Mouse (Mus musculus) neural tube, embryonic 12.5 days (tissue): ENCODE results near the gene Slc41a3. TPM values are rescaled to one million over a fixed set of nuclear protein-coding genes. Genes with fewer than 3 reads are reported as not detected.
A peak's percentile ranks its signal among the peaks of the same experiment; 100 is the strongest.

Experiments used
- ATAC-seq: fragments of 200-750 bp; cut with Nextera tagmentation; 2 replicates; pipeline ENCODE4 v1.8.0; 2017; ENCODE audit warnings: low read depth, mild to moderate bottlenecking, moderate TSS enrichment, moderate library complexity; ENCODE audit not compliant: low FRiP score
- H3K27ac ChIP-seq: fragments of 300-500 bp; sonication (generic); 2 replicates; pipeline ENCODE4 v1.5.1; 2016
- H3K27me3 ChIP-seq: fragments of 300-500 bp; sonication (generic); replicated peaks from 2 replicates; pipeline ENCODE4 v1.6.1; 2016; ENCODE audit warnings: mild to moderate bottlenecking
- H3K36me3 ChIP-seq: fragments of 300-500 bp; sonication (generic); 2 replicates; pipeline ENCODE4 v1.6.1; 2016; ENCODE audit warnings: mild to moderate bottlenecking
- H3K4me1 ChIP-seq: fragments of 300-500 bp; sonication (generic); 2 replicates; pipeline ENCODE4 v1.6.1; 2016
- H3K4me2 ChIP-seq: fragments of 300-500 bp; sonication (generic); replicated peaks from 2 replicates; pipeline ENCODE4 v1.6.1; 2016; ENCODE audit warnings: mild to moderate bottlenecking
- H3K4me3 ChIP-seq: fragments of 300-500 bp; sonication (generic); 2 replicates; pipeline ENCODE4 v1.5.1; 2016
- H3K9ac ChIP-seq: fragments of 300-500 bp; sonication (generic); 2 replicates; pipeline ENCODE4 v1.6.1; 2016; ENCODE audit warnings: mild to moderate bottlenecking
- H3K9me3 ChIP-seq: fragments of 300-500 bp; sonication (generic); 2 replicates; pipeline ENCODE4 v1.6.1; 2016; ENCODE audit warnings: mild to moderate bottlenecking
- WGBS: fragments of 180-500 bp; shearing (Covaris S2); methylation state at CpG from one replicate; pipeline ENCODE4 v1.1.7; 2016; 5-methylcytosine and 5-hydroxymethylcytosine counted together
- polyA plus RNA-seq: library from polyadenylated mRNA; unstranded; fragments of >200 nt; fragmentation: Nextera tagmentation; extraction: Ambion mirVana; gene quantifications from 2 replicates; pipeline ENCODE4 v1.2.1, GENCODE M21; 2016

The Slc41a3 gene
- polyA plus RNA-seq, 1 experiment from 2014 or later = 4.1 TPM

DNA sequence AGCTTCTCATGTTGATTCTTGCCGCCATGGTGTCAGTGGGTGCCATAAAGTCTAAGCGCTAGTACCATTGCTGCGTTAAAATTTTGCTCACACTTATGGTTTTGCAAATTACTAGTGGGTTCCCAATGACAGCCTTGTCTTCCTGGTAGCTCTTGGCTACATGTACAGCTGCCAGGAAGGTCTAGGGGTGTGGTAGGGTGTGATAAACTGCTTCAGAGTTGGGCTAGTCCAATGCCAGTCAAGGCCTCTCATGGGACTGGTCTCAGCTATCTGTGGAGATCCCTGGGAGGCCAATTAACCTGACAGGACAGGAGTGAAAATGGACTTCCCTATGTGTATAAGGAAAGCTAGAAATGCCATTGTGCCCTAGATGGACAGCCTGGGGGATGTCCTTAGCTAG lies 2.2 kb upstream of the Slc41a3 start:
- WGBS = 92% methylated on average over 3 of the region's 3 CpGs
- Histone ChIP-seq H3K4me1 (0 out of 2 replicates have a peak, but pooled peaks cover 2% of the 10 kb centered on the region), H3K4me3 (no peak overlapping the region)

DNA sequence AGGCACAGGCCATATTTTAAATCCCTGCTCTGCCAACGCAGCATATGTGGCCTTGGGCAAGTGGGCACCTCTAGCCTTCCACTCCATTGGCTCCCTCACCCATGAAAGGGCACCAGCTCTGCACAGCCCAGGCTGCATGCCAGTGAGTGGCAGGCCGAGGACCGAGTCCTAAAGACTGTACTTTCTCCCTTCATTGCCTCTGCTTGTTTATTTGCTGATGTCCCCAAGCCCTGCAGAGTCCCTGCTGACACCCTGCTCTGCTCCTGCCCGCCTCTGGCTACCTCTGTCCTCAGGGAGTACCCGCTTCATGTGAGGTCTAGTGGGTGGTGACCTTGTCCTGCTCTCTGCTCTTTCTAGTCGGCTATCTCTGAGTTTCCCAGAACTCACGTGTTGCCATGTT lies 1.4 kb upstream of the Slc41a3 start:
- no peaks in the 10 kb centered on the region for H3K36me3 ChIP-seq
- no peak for ATAC-seq
- WGBS = 70% methylated on average over 7 of the region's 7 CpGs

More for the DNA sequence above, 2.2 kb upstream of the Slc41a3 start:
- H3K4me2 ChIP-seq = no peak overlapping the region
- no peak for ATAC-seq
- no peaks in the 10 kb centered on the region for H3K27me3 ChIP-seq
- H3K9me3 ChIP-seq = no peaks in the 10 kb centered on the region
- no peak overlapping the region for H3K27ac ChIP-seq
- no peaks in the 10 kb centered on the region for H3K36me3 ChIP-seq
- H3K9ac ChIP-seq = no peak overlapping the region

DNA sequence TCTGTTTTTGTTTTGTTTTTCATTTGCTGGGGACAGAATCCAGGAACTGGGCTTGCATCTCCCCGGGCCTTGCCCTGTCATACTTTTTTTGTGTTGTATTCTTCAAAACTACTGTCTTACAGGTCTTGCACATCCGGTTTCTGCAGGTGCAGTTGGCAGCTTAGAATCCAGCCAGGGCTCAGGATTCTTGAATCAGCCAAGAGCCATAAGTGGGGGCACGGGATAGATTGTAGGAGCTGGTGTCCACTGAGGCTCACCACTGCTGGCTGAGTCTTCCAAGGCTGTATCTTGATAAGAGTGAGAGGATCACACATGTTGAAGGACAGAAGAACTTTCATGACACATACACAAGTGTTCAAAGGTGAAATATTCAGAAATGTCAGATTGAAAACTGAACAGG lies 395 bp upstream of the Slc41a3 start:
- peak overlapping the region; percentile 88 for H3K4me2 ChIP-seq
- no peaks in the 10 kb centered on the region for H3K27me3 ChIP-seq
- H3K4me3 ChIP-seq = peak overlapping the region; percentile 57; the same call in 1 of the 2 replicates
- no peaks in the 10 kb centered on the region for H3K36me3 ChIP-seq
- ATAC-seq = peak; percentile 43
- H3K4me1 ChIP-seq = 0 out of 2 replicates have a peak, but pooled peaks cover 2% of the 10 kb centered on the region
- H3K27ac ChIP-seq = no peak overlapping the region
- H3K9me3 ChIP-seq = no peaks in the 10 kb centered on the region
- 64% methylated on average over 3 of the region's 3 CpGs for WGBS
- no peak overlapping the region; the same call in 1 of the 2 replicates for H3K9ac ChIP-seq

More for the DNA sequence above, 1.4 kb upstream of the Slc41a3 start:
- H3K4me1 ChIP-seq = 0 out of 2 replicates have a peak, but pooled peaks cover 2% of the 10 kb centered on the region
- no peaks in the 10 kb centered on the region for H3K27me3 ChIP-seq
- H3K27ac ChIP-seq = no peak overlapping the region
- no peak overlapping the region for H3K9ac ChIP-seq
- H3K4me3 ChIP-seq = no peak overlapping the region
- H3K9me3 ChIP-seq = no peaks in the 10 kb centered on the region
- no peak overlapping the region for H3K4me2 ChIP-seq

DNA sequence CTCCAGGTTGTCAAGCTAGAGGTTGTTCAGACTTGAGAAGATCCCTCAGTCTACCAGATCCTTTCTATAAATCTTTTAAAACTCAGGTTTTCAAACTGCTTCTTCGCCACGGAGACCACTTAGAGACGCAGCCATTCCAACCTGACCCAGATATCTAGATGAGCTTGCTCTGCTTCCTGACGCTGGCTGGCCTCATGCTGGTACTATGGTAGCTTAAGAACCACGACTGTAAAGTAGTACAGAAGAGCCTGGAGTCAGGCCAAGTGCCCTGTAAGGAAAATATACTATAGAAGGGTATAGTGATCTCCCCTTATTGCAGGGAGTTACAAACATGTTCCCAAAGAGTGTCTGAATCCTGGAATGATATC lies 757 bp downstream of the Slc41a3 start:
- no peak for ATAC-seq
- Histone ChIP-seq H3K27me3 (no peaks in the 10 kb centered on the region), H3K4me3 (peak overlapping the region; percentile 57), H3K9ac (peak overlapping the region; percentile 69), H3K4me2 (peak overlapping the region; percentile 88), H3K36me3 (no peaks in the 10 kb centered on the region), H3K9me3 (no peaks in the 10 kb centered on the region), H3K4me1 (0 out of 2 replicates have a peak, but pooled peaks cover 2% of the 10 kb centered on the region), H3K27ac (no peak overlapping the region)
- WGBS = 15% methylated on average over 5 of the region's 5 CpGs

DNA sequence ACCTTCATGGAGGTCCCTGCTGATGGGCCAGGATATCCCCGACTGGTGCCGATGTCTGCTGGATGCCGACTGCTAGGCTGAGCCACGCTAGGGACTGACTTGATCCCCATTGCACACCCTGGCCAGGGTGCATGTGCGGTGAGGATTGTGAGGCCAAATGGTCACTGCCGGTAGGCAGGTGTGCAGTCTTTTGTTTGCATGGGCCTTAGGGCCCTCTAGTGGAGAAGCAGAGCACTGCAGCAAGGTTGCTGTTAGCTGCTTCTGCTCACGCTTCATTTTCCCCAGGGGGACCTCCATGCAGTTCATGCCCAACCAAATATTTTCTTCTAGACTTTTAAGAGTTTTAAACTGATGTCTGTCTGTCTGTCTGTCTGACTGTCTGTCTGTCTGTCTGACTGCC lies 2.0 kb downstream of the Slc41a3 start:
- Histone ChIP-seq H3K4me2 (no peak overlapping the region), H3K4me3 (no peak overlapping the region), H3K27ac (no peak overlapping the region), H3K4me1 (0 out of 2 replicates have a peak, but pooled peaks cover 2% of the 10 kb centered on the region), H3K36me3 (no peaks in the 10 kb centered on the region), H3K27me3 (no peaks in the 10 kb centered on the region), H3K9me3 (no peaks in the 10 kb centered on the region), H3K9ac (no peak overlapping the region)
- 20% methylated on average over 7 of the region's 7 CpGs for WGBS
- no peak for ATAC-seq

DNA sequence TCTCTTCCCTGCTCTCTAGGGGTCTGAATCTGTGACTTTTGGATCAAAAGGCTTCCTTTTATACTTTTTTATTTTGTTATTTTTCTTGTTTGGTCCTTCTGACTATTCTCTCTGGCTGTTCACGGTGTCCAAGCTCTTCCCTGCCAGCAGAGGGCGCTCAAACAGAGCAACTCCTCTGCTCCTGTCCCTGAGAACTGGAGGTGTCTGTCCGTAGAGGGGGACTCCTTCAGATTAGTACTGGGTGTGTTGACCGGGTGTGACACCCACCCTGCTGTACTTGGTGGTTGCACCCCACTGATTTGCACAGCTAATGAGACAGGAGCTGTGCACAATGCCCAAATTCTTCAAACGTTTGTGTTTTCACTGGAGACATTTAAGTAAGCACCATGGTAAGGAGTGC lies 2.7 kb downstream of the Slc41a3 start:
- no peak overlapping the region for H3K4me3 ChIP-seq
- ATAC-seq = no peak
- no peak overlapping the region for H3K27ac ChIP-seq
- H3K4me2 ChIP-seq = no peak overlapping the region
- H3K4me1 ChIP-seq = 0 out of 2 replicates have a peak, but pooled peaks cover 2% of the 10 kb centered on the region
- WGBS = 15% methylated on average over 5 of the region's 5 CpGs
- no peaks in the 10 kb centered on the region for H3K27me3 ChIP-seq
- H3K9me3 ChIP-seq = no peaks in the 10 kb centered on the region
- no peaks in the 10 kb centered on the region for H3K36me3 ChIP-seq
- H3K9ac ChIP-seq = no peak overlapping the region

DNA sequence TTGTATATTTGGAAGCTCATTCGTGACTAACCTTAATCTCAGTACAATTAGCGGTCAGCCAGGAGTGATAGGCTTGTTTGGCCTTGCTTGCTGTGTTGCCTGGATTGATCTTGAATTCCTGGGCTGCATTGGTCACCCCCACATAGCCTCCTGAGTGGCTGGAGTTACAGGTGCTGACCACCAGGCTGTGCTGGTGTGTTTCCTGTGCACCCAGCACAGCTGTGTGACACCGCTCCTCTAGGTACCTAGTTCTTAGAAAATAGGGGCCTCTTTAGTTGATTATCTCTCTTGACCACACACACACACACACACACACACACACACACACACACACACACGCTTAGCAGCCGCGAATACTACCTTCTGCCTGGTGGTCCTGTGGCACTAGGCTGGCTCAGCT lies 3.7 kb downstream of the Slc41a3 start:
- no peak overlapping the region for H3K4me2 ChIP-seq
- H3K27ac ChIP-seq = no peak overlapping the region
- 75% methylated on average over 6 of the region's 6 CpGs for WGBS
- no peak overlapping the region for H3K4me3 ChIP-seq
- no peaks in the 10 kb centered on the region for H3K9me3 ChIP-seq
- no peaks in the 10 kb centered on the region for H3K27me3 ChIP-seq
- 0 out of 2 replicates have a peak, but pooled peaks cover 2% of the 10 kb centered on the region for H3K4me1 ChIP-seq
- no peaks in the 10 kb centered on the region for H3K36me3 ChIP-seq
- ATAC-seq = no peak
- no peak overlapping the region for H3K9ac ChIP-seq

DNA sequence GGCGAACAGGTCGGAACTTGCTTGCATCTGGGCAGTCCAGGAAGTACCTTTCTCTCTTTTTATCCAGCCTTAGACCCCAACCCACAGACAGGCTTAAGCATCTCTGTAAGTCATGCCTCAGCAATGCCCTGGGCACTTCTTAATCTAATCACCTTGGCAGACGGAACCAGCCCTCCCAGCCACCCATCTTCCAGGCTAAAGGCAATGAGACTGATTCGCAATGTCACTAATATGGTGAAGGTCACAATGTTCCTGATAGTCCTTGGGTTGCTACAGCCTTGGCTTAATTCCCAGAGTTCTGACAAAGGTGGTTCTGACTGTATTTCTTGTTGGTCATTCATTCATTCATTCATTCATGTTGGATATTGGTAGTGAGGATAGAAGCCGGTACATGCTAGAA lies 5.7 kb downstream of the Slc41a3 start:
- no peak overlapping the region for H3K4me3 ChIP-seq
- no peaks in the 10 kb centered on the region for H3K36me3 ChIP-seq
- H3K9me3 ChIP-seq = no peaks in the 10 kb centered on the region
- H3K4me1 ChIP-seq = 0 out of 2 replicates have a peak, but pooled peaks cover 2% of the 10 kb centered on the region
- H3K27me3 ChIP-seq = no peaks in the 10 kb centered on the region
- no peak overlapping the region for H3K27ac ChIP-seq
- WGBS = 91% methylated on average over 5 of the region's 5 CpGs
- H3K4me2 ChIP-seq = no peak overlapping the region
- no peak for ATAC-seq
- H3K9ac ChIP-seq = no peak overlapping the region

DNA sequence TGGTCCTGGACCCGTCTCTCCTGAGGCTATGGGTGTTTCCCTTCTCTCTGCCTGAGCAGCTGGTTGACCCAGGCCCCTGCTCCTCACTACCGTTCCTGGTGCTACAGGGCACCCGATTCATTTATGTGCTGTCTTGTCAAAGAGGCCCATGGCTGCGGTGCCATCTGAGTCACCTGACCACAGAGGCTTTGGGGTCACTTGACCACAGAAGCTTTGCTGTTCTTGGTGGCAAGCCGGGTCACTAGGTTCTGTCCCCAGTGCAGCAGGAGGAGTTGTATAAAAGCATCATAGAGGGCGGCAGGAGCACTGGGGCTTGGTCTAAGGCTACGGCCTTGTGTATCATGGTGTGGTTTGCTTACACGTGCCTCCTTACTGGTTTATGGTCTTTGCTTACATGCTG lies 8.8 kb downstream of the Slc41a3 start:
- H3K9ac ChIP-seq = no peak overlapping the region
- 75% methylated on average over 8 of the region's 8 CpGs for WGBS

DNA sequence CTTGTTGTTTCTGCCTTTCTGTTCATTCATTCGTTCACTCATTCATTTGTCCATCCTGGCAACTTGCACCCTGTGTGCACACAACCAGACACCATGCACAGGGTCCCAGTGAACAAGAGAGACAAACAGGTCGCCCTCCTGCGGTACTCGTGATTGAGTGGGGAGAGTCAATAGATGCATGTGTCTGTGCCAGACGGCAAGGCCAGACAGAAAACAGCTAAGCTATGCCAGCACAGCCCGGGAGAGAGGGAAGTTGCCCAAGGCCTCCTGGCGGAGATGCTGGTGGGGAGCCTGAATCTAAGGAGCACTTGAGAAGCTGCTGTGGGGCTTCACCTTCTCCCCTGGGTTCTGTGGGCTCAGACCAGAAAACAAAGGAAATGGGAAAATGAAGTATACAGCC lies 10.8 kb downstream of the Slc41a3 start:
- WGBS = 78% methylated on average over 7 of the region's 7 CpGs
- Histone ChIP-seq H3K27ac (no peak overlapping the region), H3K9me3 (no peaks in the 10 kb centered on the region), H3K4me1 (no peaks in the 10 kb centered on the region), H3K9ac (no peak overlapping the region), H3K4me3 (no peak overlapping the region), H3K4me2 (no peak overlapping the region), H3K36me3 (no peaks in the 10 kb centered on the region), H3K27me3 (no peaks in the 10 kb centered on the region)
- ATAC-seq = no peak

More for the DNA sequence above, 8.8 kb downstream of the Slc41a3 start:
- no peak overlapping the region for H3K27ac ChIP-seq
- no peaks in the 10 kb centered on the region for H3K4me1 ChIP-seq
- no peak overlapping the region for H3K4me3 ChIP-seq
- H3K36me3 ChIP-seq = no peaks in the 10 kb centered on the region
- no peak for ATAC-seq
- H3K27me3 ChIP-seq = no peaks in the 10 kb centered on the region
- no peak overlapping the region for H3K4me2 ChIP-seq
- no peaks in the 10 kb centered on the region for H3K9me3 ChIP-seq

DNA sequence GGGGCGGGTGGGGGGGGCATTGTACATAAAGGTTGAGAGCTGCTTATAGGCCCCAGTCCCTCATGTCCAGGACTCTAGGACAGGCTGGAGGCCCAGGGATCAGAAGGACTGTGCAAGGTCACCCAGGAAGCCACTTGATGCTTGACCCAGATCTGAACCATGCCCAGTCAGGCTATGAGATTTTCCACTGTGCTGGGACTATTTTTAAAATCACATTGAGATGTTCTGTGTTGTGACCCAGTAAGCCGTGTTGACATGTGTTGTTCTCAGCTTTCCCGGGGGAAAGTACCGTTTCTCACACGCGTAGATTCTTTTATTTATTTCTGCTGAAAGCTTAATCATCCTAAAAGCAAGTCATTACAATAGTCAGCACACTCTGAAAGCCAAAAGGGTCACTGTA lies 11.5 kb downstream of the Slc41a3 start:
- WGBS = 83% methylated on average over 6 of the region's 6 CpGs
- H3K4me1 ChIP-seq = no peaks in the 10 kb centered on the region
- H3K27ac ChIP-seq = no peak overlapping the region
- H3K27me3 ChIP-seq = no peaks in the 10 kb centered on the region
- no peak overlapping the region for H3K9ac ChIP-seq
- H3K36me3 ChIP-seq = no peaks in the 10 kb centered on the region
- no peak overlapping the region for H3K4me2 ChIP-seq
- H3K9me3 ChIP-seq = no peaks in the 10 kb centered on the region
- no peak for ATAC-seq
- no peak overlapping the region for H3K4me3 ChIP-seq

DNA sequence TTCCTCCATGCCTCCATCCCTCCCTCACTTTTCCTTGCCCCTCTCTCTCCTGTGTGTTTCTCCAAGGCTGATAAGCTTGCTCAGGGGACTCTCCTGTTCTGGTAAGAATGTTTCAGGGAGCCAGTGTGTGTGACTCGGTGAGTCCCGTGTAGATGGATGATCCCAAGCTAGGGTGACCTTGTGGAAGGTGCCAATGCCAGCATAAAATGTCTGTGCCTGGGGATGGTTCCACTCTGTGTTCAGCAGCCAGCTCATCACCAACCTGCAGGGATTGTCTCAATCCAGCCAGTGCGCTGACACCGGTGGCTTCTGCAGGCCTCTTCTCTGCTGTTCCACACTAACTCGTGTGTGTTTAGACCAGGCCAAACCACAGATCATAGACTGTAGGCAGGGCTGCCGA lies 12.0 kb downstream of the Slc41a3 start:
- Histone ChIP-seq H3K27ac (no peak overlapping the region), H3K4me1 (no peaks in the 10 kb centered on the region), H3K4me2 (no peak overlapping the region), H3K4me3 (no peak overlapping the region), H3K27me3 (no peaks in the 10 kb centered on the region), H3K9ac (no peak overlapping the region), H3K36me3 (no peaks in the 10 kb centered on the region), H3K9me3 (no peaks in the 10 kb centered on the region)
- ATAC-seq = no peak
- 87% methylated on average over 6 of the region's 6 CpGs for WGBS

DNA sequence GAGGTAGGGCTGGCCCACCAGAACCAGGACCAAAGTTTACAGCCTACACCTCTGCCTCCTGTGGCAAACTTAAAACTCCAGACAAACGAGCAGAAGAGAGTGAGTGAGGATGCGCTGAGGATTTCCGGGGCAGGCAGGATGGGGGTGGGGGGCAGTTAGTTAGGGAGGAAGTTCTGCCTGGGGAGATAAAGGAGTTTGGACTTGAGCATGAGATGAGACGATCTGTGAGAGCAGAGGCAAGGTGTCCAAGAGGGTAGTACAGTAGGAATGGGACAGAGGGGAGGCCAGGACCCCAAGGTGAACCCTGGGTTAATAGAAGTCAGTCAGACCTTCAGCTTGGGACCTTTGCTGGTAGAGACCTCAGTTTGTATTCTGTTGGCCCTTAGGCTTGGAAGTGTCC lies 13.7 kb downstream of the Slc41a3 start:
- no peak for ATAC-seq
- Histone ChIP-seq H3K4me1 (peaks cover 3% of the 10 kb centered on the region; the same call in 1 of the 2 replicates), H3K27me3 (no peaks in the 10 kb centered on the region), H3K9ac (no peak overlapping the region), H3K4me2 (no peak overlapping the region), H3K4me3 (no peak overlapping the region), H3K9me3 (no peaks in the 10 kb centered on the region), H3K27ac (no peak overlapping the region), H3K36me3 (no peaks in the 10 kb centered on the region)
- 83% methylated on average over 4 of the region's 4 CpGs for WGBS
